Mouse (Mus musculus): ENCODE results near the gene Rex1bd. TPM values are rescaled to one million over a fixed set of nuclear protein-coding genes. Genes with fewer than 3 reads are reported as not detected.

The Rex1bd gene
- polyA plus RNA-seq, 1 experiment from 2014 or later: 199 TPM

DNA sequence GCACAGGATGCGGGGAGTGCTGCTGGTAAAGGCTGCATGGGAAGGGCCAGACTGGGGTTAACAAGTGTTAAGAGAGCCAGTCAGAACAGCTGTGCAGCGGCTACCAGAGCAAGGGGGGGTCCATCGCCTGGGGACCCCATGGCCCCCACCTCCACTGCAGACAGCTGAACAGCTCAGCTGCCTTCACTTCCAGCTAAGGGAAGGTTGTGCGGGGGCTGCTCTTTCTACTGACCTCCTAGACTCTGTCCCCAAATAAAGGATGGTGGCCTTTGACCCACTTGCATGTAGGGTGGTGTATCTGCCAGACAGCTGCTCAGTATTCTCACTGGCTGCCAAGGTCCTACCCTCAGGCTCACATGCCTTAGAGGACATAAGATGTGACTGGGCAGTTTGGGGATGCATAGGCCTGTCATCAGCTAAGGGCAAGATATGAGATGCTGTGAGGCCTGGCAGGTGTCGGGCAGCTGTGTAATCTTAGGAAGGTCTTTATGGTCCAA is 39.3 kb downstream of the Rex1bd start:
- ATAC-seq: no peak
- Histone ChIP-seq H3K4me1 (ENCODE audit: control insufficient read depth, insufficient read depth, low read length) (no peaks in the 10 kb centered on the region), H3K27me3 (replicated peaks; ENCODE audit: control insufficient read depth, insufficient read depth, low read length) (no peaks in the 10 kb centered on the region), H3K4me2 (ENCODE audit: low read length) (no peak overlapping the region), H3K36me3 (ENCODE audit: control insufficient read depth, insufficient read depth, low read length) (no peaks in the 10 kb centered on the region), H3K4me3 (ENCODE audit: low read depth, low read length) (no peak overlapping the region), H3K9ac (ENCODE audit: low read length) (no peak overlapping the region), H3K27ac (ENCODE audit: low read depth, low read length) (no peak overlapping the region), H3K9me3 (replicated peaks; ENCODE audit: control insufficient read depth, low read length) (no peaks in the 10 kb centered on the region)
- no peak for DNase-seq (ENCODE audit: low spot score)
- WGBS: 78% methylated on average over 5 of the region's 5 CpGs

DNA sequence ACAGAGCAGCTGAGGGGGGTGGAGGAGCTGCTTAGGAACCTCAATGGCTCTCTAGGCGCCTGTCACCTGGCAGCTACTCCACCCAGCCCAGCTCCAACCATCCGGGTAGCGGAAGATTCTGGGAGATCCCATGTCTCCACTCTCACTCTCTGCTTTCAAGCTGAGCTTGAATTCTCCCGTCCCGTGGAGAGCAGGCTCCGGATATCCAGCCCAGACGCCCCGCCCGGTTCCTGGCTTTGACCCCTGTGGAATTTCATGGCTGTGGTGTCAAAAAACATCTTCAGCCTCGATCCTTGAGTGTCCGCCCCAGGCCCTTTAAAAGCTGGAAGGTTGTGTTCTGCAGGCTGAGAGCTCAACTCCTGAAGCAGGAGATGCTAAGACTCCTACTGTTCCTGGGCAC is 39.8 kb downstream of the Rex1bd start:
- H3K27me3 ChIP-seq (replicated peaks; ENCODE audit: control insufficient read depth, insufficient read depth, low read length): no peaks in the 10 kb centered on the region
- no peaks in the 10 kb centered on the region for H3K4me1 ChIP-seq (ENCODE audit: control insufficient read depth, insufficient read depth, low read length)
- H3K9ac ChIP-seq (ENCODE audit: low read length): no peak overlapping the region
- H3K9me3 ChIP-seq (replicated peaks; ENCODE audit: control insufficient read depth, low read length): no peaks in the 10 kb centered on the region
- DNase-seq (ENCODE audit: low spot score): no peak
- ATAC-seq: no peak
- no peak overlapping the region for H3K27ac ChIP-seq (ENCODE audit: low read depth, low read length)
- H3K36me3 ChIP-seq (ENCODE audit: control insufficient read depth, insufficient read depth, low read length): no peaks in the 10 kb centered on the region
- no peak overlapping the region for H3K4me2 ChIP-seq (ENCODE audit: low read length)
- 83% methylated on average over 11 of the region's 11 CpGs for WGBS
- H3K4me3 ChIP-seq (ENCODE audit: low read depth, low read length): no peak overlapping the region

DNA sequence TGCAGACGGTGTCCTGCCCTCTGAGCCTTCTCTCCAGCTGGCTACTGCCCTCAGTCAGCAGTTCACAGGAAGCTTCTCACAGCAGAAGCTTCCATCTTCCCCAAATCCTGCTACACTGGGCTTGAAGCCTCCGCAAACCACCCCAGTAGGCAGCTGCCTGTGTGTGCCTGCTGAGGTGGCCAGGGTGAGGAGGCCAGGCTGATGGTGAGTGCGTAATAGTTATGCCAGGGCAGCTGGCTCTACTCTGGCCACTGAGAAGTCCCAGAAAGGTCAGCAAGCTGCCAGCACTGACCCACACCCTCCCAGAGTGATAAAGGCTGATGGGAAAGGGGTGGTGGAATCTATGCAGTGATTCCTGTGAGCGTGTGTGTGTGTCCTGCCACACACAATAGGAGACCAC is 40.2 kb downstream of the Rex1bd start:
- 80% methylated on average over 4 of the region's 4 CpGs for WGBS
- no peak overlapping the region for H3K9ac ChIP-seq (ENCODE audit: low read length)
- H3K36me3 ChIP-seq (ENCODE audit: control insufficient read depth, insufficient read depth, low read length): no peaks in the 10 kb centered on the region
- no peaks in the 10 kb centered on the region for H3K4me1 ChIP-seq (ENCODE audit: control insufficient read depth, insufficient read depth, low read length)
- H3K27ac ChIP-seq (ENCODE audit: low read depth, low read length): no peak overlapping the region
- DNase-seq (ENCODE audit: low spot score) (no peak), ATAC-seq (no peak)
- H3K4me3 ChIP-seq (ENCODE audit: low read depth, low read length): no peak overlapping the region
- H3K4me2 ChIP-seq (ENCODE audit: low read length): no peak overlapping the region
- H3K9me3 ChIP-seq (replicated peaks; ENCODE audit: control insufficient read depth, low read length): no peaks in the 10 kb centered on the region
- H3K27me3 ChIP-seq (replicated peaks; ENCODE audit: control insufficient read depth, insufficient read depth, low read length): no peaks in the 10 kb centered on the region

DNA sequence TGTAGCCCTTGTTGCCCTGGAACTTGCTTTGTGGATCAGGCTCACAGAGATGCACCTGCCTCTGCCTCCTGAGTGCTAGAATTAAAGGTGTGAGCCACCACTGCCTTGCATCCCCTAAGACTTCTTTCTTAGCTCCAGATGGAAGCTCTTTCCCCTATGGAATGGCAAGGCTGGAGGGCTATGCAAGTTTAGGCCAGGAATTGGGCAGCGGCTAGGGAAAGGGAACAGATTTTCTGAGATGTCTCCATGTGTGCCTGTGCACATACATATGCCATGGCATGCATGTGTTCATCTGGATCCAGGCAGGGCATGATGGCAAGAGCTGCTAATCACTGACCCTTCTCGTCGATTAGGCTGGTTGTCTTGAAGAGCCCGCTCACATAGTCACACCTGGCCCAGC is 40.9 kb downstream of the Rex1bd start:
- Histone ChIP-seq H3K36me3 (ENCODE audit: control insufficient read depth, insufficient read depth, low read length) (no peaks in the 10 kb centered on the region), H3K9ac (ENCODE audit: low read length) (no peak overlapping the region)

DNA sequence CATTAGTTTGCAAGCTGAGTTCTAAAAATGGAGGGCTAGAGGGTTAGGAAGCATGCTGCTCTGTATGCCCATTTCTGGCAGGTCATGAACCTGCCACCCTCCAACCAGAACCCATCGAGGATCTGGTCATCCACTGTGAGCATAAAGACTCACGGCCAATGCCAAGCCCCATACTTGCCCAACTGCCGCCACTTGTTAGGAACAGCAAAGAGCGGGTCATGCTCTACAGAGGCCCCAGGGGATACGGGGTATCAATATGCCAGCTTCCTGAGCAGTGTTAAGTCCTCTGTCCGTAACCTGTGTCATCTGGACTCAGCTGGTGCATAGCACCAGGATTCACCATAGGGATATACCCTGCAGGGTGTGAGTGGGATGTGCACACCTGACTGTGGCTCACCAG is 42.4 kb downstream of the Rex1bd start:
- Histone ChIP-seq H3K9ac (ENCODE audit: low read length) (no peak overlapping the region), H3K36me3 (ENCODE audit: control insufficient read depth, insufficient read depth, low read length) (no peaks in the 10 kb centered on the region), H3K9me3 (replicated peaks; ENCODE audit: control insufficient read depth, low read length) (no peaks in the 10 kb centered on the region), H3K4me3 (ENCODE audit: low read depth, low read length) (no peak overlapping the region), H3K4me1 (ENCODE audit: control insufficient read depth, insufficient read depth, low read length) (no peaks in the 10 kb centered on the region), H3K4me2 (ENCODE audit: low read length) (no peak overlapping the region), H3K27ac (ENCODE audit: low read depth, low read length) (no peak overlapping the region), H3K27me3 (replicated peaks; ENCODE audit: control insufficient read depth, insufficient read depth, low read length) (no peaks in the 10 kb centered on the region)
- WGBS: 94% methylated on average over 6 of the region's 6 CpGs
- DNase-seq (ENCODE audit: low spot score) (no peak), ATAC-seq (no peak)

More for the DNA sequence above, 40.9 kb downstream of the Rex1bd start:
- Histone ChIP-seq H3K27me3 (replicated peaks; ENCODE audit: control insufficient read depth, insufficient read depth, low read length) (no peaks in the 10 kb centered on the region), H3K4me2 (ENCODE audit: low read length) (no peak overlapping the region), H3K4me3 (ENCODE audit: low read depth, low read length) (no peak overlapping the region), H3K9me3 (replicated peaks; ENCODE audit: control insufficient read depth, low read length) (no peaks in the 10 kb centered on the region), H3K4me1 (ENCODE audit: control insufficient read depth, insufficient read depth, low read length) (no peaks in the 10 kb centered on the region), H3K27ac (ENCODE audit: low read depth, low read length) (no peak overlapping the region)
- 90% methylated on average over 4 of the region's 4 CpGs for WGBS
- no peak for ATAC-seq
- DNase-seq (ENCODE audit: low spot score): no peak

DNA sequence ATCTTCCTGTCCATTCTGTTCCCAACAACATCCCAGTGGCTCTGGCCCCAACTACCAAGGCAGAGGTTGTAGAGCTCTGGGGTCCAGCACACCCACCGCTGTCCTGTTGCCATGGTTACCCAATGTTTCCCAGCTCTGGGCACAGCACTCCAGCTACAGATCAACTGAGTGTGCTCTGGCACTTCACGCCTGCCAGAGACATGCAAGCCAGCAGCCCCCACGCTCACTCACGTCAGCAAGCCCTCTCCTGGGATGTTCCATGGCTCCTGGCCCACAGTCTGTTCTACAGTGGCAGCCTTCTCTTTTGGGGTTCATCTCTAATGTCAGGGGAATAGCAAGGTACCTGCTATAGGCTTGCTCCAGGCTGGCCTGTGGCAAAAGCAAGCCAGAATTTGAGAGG is 43.2 kb downstream of the Rex1bd start:
- Histone ChIP-seq H3K36me3 (ENCODE audit: control insufficient read depth, insufficient read depth, low read length) (no peaks in the 10 kb centered on the region), H3K27ac (ENCODE audit: low read depth, low read length) (no peak overlapping the region), H3K9ac (ENCODE audit: low read length) (no peak overlapping the region), H3K27me3 (replicated peaks; ENCODE audit: control insufficient read depth, insufficient read depth, low read length) (no peaks in the 10 kb centered on the region), H3K4me3 (ENCODE audit: low read depth, low read length) (no peak overlapping the region), H3K4me1 (ENCODE audit: control insufficient read depth, insufficient read depth, low read length) (no peaks in the 10 kb centered on the region), H3K9me3 (replicated peaks; ENCODE audit: control insufficient read depth, low read length) (no peaks in the 10 kb centered on the region), H3K4me2 (ENCODE audit: low read length) (no peak overlapping the region)
- no peak for DNase-seq (ENCODE audit: low spot score)
- WGBS: 69% methylated on average over 4 of the region's 4 CpGs
- ATAC-seq: no peak; the same call in 1 of the 2 replicates

DNA sequence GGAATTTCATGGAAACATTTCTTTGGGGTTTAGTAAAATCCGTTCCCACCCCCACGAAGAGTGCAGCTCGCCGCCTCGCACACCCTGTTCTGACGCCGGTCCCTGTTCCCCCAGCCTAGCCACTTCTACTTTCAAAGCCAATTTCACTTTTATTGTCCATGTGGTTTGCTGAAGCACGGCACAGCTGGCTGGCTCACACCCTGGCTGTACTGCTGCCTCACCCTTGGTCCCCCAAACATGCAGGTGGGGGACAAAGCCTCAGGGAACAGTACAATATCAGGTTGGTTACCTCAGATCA is 44.1 kb downstream of the Rex1bd start:
- Histone ChIP-seq H3K9ac (ENCODE audit: low read length) (no peak overlapping the region), H3K4me1 (ENCODE audit: control insufficient read depth, insufficient read depth, low read length) (no peaks in the 10 kb centered on the region)

DNA sequence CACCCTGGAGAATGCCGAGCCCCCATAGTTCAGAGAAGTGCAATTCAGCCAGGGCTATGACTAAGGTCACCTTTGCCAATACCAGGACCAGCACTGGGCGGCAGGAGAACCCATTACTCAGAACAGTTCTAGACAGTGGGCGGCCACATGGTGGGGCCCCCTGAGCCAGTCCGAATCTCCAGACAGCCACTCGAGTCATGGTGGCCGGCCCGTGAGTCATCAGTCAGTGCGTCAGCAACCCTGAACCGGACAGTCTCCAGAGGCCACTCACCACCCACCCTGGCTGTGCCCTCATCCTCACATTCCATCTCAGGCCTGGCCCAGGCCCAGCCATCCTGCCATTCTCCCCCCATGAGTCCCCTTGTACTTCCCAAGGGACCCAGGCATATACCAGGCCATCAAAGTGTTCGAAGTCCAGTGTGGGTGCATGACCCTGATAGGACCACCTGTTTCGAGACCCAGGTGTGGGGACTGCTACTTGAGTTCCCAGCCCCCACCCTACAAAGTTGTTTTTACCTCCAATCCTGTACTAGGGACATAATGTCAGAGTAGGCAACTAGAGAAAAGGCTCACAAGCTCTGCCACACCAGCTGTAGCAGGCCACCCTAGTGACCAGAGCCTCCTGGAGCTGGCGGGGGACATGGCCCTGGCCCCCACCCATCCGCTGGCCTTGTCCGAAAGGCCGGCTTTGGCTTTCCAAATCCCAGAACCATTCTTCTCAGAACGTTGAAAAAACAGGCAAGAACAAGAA is 44.6 kb downstream of the Rex1bd start:
- Histone ChIP-seq H3K27me3 (replicated peaks; ENCODE audit: control insufficient read depth, insufficient read depth, low read length) (no peaks in the 10 kb centered on the region), H3K27ac (ENCODE audit: low read depth, low read length) (no peak overlapping the region), H3K36me3 (ENCODE audit: control insufficient read depth, insufficient read depth, low read length) (no peaks in the 10 kb centered on the region), H3K4me3 (ENCODE audit: low read depth, low read length) (no peak overlapping the region), H3K9me3 (replicated peaks; ENCODE audit: control insufficient read depth, low read length) (no peaks in the 10 kb centered on the region), H3K4me2 (ENCODE audit: low read length) (no peak overlapping the region), H3K4me1 (ENCODE audit: control insufficient read depth, insufficient read depth, low read length) (no peaks in the 10 kb centered on the region), H3K9ac (ENCODE audit: low read length) (no peak overlapping the region)
- no peak for ATAC-seq
- WGBS: 93% methylated on average over 16 of the region's 16 CpGs
- no peak for DNase-seq (ENCODE audit: low spot score)

More for the DNA sequence above, 44.1 kb downstream of the Rex1bd start:
- ATAC-seq (no peak), DNase-seq (ENCODE audit: low spot score) (no peak)
- no peak overlapping the region for H3K4me3 ChIP-seq (ENCODE audit: low read depth, low read length)
- no peak overlapping the region for H3K27ac ChIP-seq (ENCODE audit: low read depth, low read length)
- H3K27me3 ChIP-seq (replicated peaks; ENCODE audit: control insufficient read depth, insufficient read depth, low read length): no peaks in the 10 kb centered on the region
- 89% methylated on average over 8 of the region's 8 CpGs for WGBS
- no peaks in the 10 kb centered on the region for H3K36me3 ChIP-seq (ENCODE audit: control insufficient read depth, insufficient read depth, low read length)
- no peak overlapping the region for H3K4me2 ChIP-seq (ENCODE audit: low read length)
- no peaks in the 10 kb centered on the region for H3K9me3 ChIP-seq (replicated peaks; ENCODE audit: control insufficient read depth, low read length)

DNA sequence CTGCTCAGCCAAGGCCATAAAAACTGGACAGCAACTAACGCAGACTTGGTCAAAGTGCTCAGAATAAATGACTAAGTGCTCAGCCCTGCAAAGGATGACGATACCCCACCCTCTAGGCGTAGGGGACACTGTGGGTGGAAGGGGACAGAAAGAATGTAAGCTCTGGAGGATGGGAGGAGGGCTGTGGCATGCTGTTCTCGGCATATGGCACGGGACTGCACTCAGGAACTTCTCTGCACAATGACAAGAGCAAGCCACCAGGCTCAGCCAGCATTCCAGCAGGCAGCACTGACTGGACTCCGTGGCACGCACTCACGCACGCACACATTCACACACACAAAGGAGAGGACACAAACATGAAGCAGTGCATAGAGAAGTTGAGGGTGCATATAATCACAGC is 45.9 kb downstream of the Rex1bd start:
- Histone ChIP-seq H3K27ac (ENCODE audit: low read depth, low read length) (no peak overlapping the region), H3K9ac (ENCODE audit: low read length) (no peak overlapping the region), H3K4me2 (ENCODE audit: low read length) (no peak overlapping the region), H3K36me3 (ENCODE audit: control insufficient read depth, insufficient read depth, low read length) (no peaks in the 10 kb centered on the region), H3K4me3 (ENCODE audit: low read depth, low read length) (no peak overlapping the region), H3K9me3 (replicated peaks; ENCODE audit: control insufficient read depth, low read length) (no peaks in the 10 kb centered on the region), H3K4me1 (ENCODE audit: control insufficient read depth, insufficient read depth, low read length) (no peaks in the 10 kb centered on the region), H3K27me3 (replicated peaks; ENCODE audit: control insufficient read depth, insufficient read depth, low read length) (no peaks in the 10 kb centered on the region)
- ATAC-seq (no peak), DNase-seq (ENCODE audit: low spot score) (no peak)
- WGBS: 83% methylated on average over 9 of the region's 9 CpGs

Data from forebrain, embryonic 14.5 days (tissue).